Comparison of ENCODE assay signal across 7 mouse cellular contexts in genomic region chr3:154652581-154653420, GRCm38 (mm10). TPM values are rescaled to one million over a fixed set of nuclear protein-coding genes. Genes with fewer than 3 reads are reported as not detected.
DNase-seq lines count a peak whose midpoint lies in the region; ATAC-seq lines count a peak whose summit lies in the region.

No protein-coding gene starts in this region.

- H3K4me3 ChIP-seq in embryonic facial prominence, embryonic 11.5 days (ENCODE audit: low read depth, low read length): no peak overlapping the region
- no peak overlapping the region for H3K4me3 ChIP-seq in hindbrain, embryonic 12.5 days

- DNase-seq in ES-CJ7 (ENCODE audit: low read depth, low spot score): peak; percentile 56
- peak; percentile 57 to 69 for DNase-seq in adrenal gland, postnatal 36 days
- DNase-seq in embryonic facial prominence, embryonic 11.5 days (ENCODE audit: low spot score): peak; percentile 82
- DNase-seq in layer of hippocampus, postnatal 36 days: peak; percentile 80 to 84
- DNase-seq in lung, postnatal 25 days (ENCODE audit: low spot score): peak; percentile 14
- DNase-seq in right cerebral cortex, adult 2 months (ENCODE audit: low spot score in 2 of 2): peak; percentile 79 to 88

- no peak overlapping the region for H3K27ac ChIP-seq in embryonic facial prominence, embryonic 11.5 days (replicated peaks; ENCODE audit: low read depth, low read length)
- H3K27ac ChIP-seq in hindbrain, embryonic 12.5 days: no peak overlapping the region

- ATAC-seq in embryonic facial prominence, embryonic 11.5 days (replicated peaks; ENCODE audit: insufficient number of reproducible peaks, low FRiP score, low TSS enrichment, low read depth): 0 out of 2 replicates have a peak, but pooled peaks have one; percentile 44
- ATAC-seq in hindbrain, embryonic 12.5 days (ENCODE audit: low FRiP score): peak; percentile 71; the same call in 1 of the 2 replicates

- no peaks in the 10 kb centered on the region for H3K9me3 ChIP-seq in embryonic facial prominence, embryonic 11.5 days (replicated peaks; ENCODE audit: control insufficient read depth, low read length)
- no peaks in the 10 kb centered on the region for H3K9me3 ChIP-seq in hindbrain, embryonic 12.5 days (replicated peaks)

- WGBS in embryonic facial prominence, embryonic 11.5 days: 48% methylated on average over 24 of the region's 24 CpGs
- 47% methylated on average over 24 of the region's 24 CpGs for WGBS in hindbrain, embryonic 12.5 days

- H3K4me1 ChIP-seq in embryonic facial prominence, embryonic 11.5 days (ENCODE audit: control insufficient read depth, insufficient read depth, low read length): no peaks in the 10 kb centered on the region
- H3K4me1 ChIP-seq in hindbrain, embryonic 12.5 days: peaks cover 19% of the 10 kb centered on the region

- H3K27me3 ChIP-seq in embryonic facial prominence, embryonic 11.5 days (ENCODE audit: control insufficient read depth, insufficient read depth, low read length): 0 out of 2 replicates have a peak, but pooled peaks cover 2% of the 10 kb centered on the region
- H3K27me3 ChIP-seq in hindbrain, embryonic 12.5 days: peaks cover 7% of the 10 kb centered on the region; the same call in 1 of the 2 replicates

- no peaks in the 10 kb centered on the region for H3K36me3 ChIP-seq in embryonic facial prominence, embryonic 11.5 days (replicated peaks; ENCODE audit: control insufficient read depth, insufficient read depth, low read depth, low read length)
- no peaks in the 10 kb centered on the region for H3K36me3 ChIP-seq in hindbrain, embryonic 12.5 days

- no peak overlapping the region for H3K9ac ChIP-seq in embryonic facial prominence, embryonic 11.5 days (replicated peaks; ENCODE audit: low read length)
- H3K9ac ChIP-seq in hindbrain, embryonic 12.5 days: no peak overlapping the region

- no peak overlapping the region for H3K4me2 ChIP-seq in embryonic facial prominence, embryonic 11.5 days (ENCODE audit: low read depth, low read length)
- no peak overlapping the region for H3K4me2 ChIP-seq in hindbrain, embryonic 12.5 days (replicated peaks)

RNA-seq across cellular contexts. Expression of gene Erich3, which starts 10.9 kb away (rescaled TPM):
- total RNA-seq in adrenal gland, postnatal 36 days (2021): under 1 TPM; 0.13 to 0.36 TPM
- 0.17 and 0.39 TPM in 2 replicates for polyA plus RNA-seq in embryonic facial prominence, embryonic 11.5 days (2014; fragmentation: Nextera tagmentation; extraction: Ambion mirVana)
- 1.3 and 1.5 TPM in 2 replicates for polyA plus RNA-seq in hindbrain, embryonic 12.5 days (2016; fragmentation: Nextera tagmentation; extraction: Ambion mirVana)
- total RNA-seq in layer of hippocampus, postnatal 36 days (2021): 1 to 10 TPM; 5.7 to 6.6 TPM

RNA-seq across cellular contexts. Expression of gene Tyw3, which starts 55.9 kb away (rescaled TPM):
- 1 to 10 TPM; 3.1 to 4.5 TPM for total RNA-seq in adrenal gland, postnatal 36 days (2021)
- 23.1 and 23.4 TPM in 2 replicates for polyA plus RNA-seq in embryonic facial prominence, embryonic 11.5 days (2014; fragmentation: Nextera tagmentation; extraction: Ambion mirVana)
- polyA plus RNA-seq in hindbrain, embryonic 12.5 days (2016; fragmentation: Nextera tagmentation; extraction: Ambion mirVana): 11.7 and 12.7 TPM in 2 replicates
- total RNA-seq in layer of hippocampus, postnatal 36 days (2021): 10 to 100 TPM; 14.0 to 14.2 TPM

RNA-seq across cellular contexts. Expression of gene Cryz, which starts 56.3 kb away (rescaled TPM):
- 10 to 100 TPM; 18.3 to 20.4 TPM for total RNA-seq in adrenal gland, postnatal 36 days (2021)
- polyA plus RNA-seq in embryonic facial prominence, embryonic 11.5 days (2014; fragmentation: Nextera tagmentation; extraction: Ambion mirVana): 30.5 TPM in 2 replicates
- polyA plus RNA-seq in hindbrain, embryonic 12.5 days (2016; fragmentation: Nextera tagmentation; extraction: Ambion mirVana): 16.6 and 18.5 TPM in 2 replicates
- total RNA-seq in layer of hippocampus, postnatal 36 days (2021): 10 to 100 TPM; 16.5 to 20.2 TPM

Comparison
In these comparisons a context has a peak if more than half of its experiments do, and no peak if none do; other contexts are left out.
1. DNase-seq: peak in every context shown above with its lines; median percentile 84 in right cerebral cortex, adult 2 months; 82 in embryonic facial prominence, embryonic 11.5 days; 82 in layer of hippocampus, postnatal 36 days; 63 in adrenal gland, postnatal 36 days; 56 in ES-CJ7; 14 in lung, postnatal 25 days.
2. RNA of gene Erich3, which starts 10.9 kb away (total RNA-seq): 5.7 to 6.6 TPM in layer of hippocampus, postnatal 36 days; 0.13 to 0.36 TPM in adrenal gland, postnatal 36 days; every median in the first group is over 4 times any median in the second.